Mouse (Mus musculus) CH12.LX (cell line): ENCODE results near the gene Stom. TPM values are rescaled to one million over a fixed set of nuclear protein-coding genes. Genes with fewer than 3 reads are reported as not detected.

Source experiments
- DNase-seq: peaks from one replicate; pipeline ENCODE4 v3.0.0-alpha.2; 2013; ENCODE audit errors: extremely low read depth
- H3K27ac ChIP-seq: 2 replicates; pipeline ENCODE4 v1.5.1; 2012; ENCODE audit warnings: low read depth, mild to moderate bottlenecking, control low read depth, moderate library complexity; ENCODE audit not compliant: insufficient read depth
- H3K27me3 ChIP-seq: replicated peaks from 2 replicates; pipeline ENCODE3; 2012; ENCODE audit warnings: inconsistent platforms
- H3K36me3 ChIP-seq, 2 experiments: replicated peaks in 1 of 2; 2 replicates each; pipeline versions ENCODE3 to v1.6.1; 2012; ENCODE audit warnings: inconsistent platforms in 1 of 2, low read length in 1 of 2, mild to moderate bottlenecking in 1 of 2, mixed read lengths in 1 of 2, moderate library complexity in 1 of 2; ENCODE audit not compliant: control insufficient read depth in 1 of 2, insufficient read depth in 1 of 2
- H3K4me1 ChIP-seq, 2 experiments: 2 replicates each; pipeline ENCODE4 v1.6.1; 2012; ENCODE audit warnings: inconsistent platforms in 1 of 2, moderate library complexity in 1 of 2; ENCODE audit not compliant: insufficient read depth in 2 of 2, control insufficient read depth in 1 of 2
- H3K4me2 ChIP-seq: 2 replicates; pipeline ENCODE4 v1.6.1; 2012; ENCODE audit warnings: low read depth, mild to moderate bottlenecking, control low read depth; ENCODE audit not compliant: poor library complexity, insufficient read depth, severe bottlenecking
- H3K4me3 ChIP-seq, 3 experiments: fragments of 150-350 bp in 1 of 3; sonication (generic) in 1 of 3; replicated peaks in 1 of 3; 2 replicates each; pipeline versions ENCODE3 to v1.5.1; 2011 to 2012; ENCODE audit warnings: low read depth in 2 of 3, low read length in 2 of 3, mild to moderate bottlenecking in 2 of 3, moderate library complexity in 2 of 3, control low read depth in 1 of 3, improper control_type of control experiment in 1 of 3, inconsistent platforms in 1 of 3, mixed read lengths in 1 of 3; ENCODE audit not compliant: poor library complexity in 1 of 3
- H3K79me2 ChIP-seq: replicated peaks from 2 replicates; pipeline ENCODE4 v1.6.1; 2012; ENCODE audit warnings: mild to moderate bottlenecking, moderate library complexity; ENCODE audit not compliant: control insufficient read depth, poor library complexity, insufficient read depth, severe bottlenecking; ENCODE audit errors: extremely low read depth
- H3K9ac ChIP-seq: 2 replicates; pipeline ENCODE4 v1.6.1; 2012; ENCODE audit warnings: low read depth, mild to moderate bottlenecking, control low read depth, moderate library complexity; ENCODE audit not compliant: insufficient read depth
- H3K9me3 ChIP-seq: replicated peaks from 2 replicates; pipeline ENCODE3; 2012; ENCODE audit warnings: low read length, inconsistent platforms, mixed read lengths
- CHD2 ChIP-seq: IDR thresholded peaks from 2 replicates; pipeline ENCODE4 v1.6.1; 2011; ENCODE audit warnings: low read length, improper control_type of control experiment
- CTCF ChIP-seq, 2 experiments: IDR thresholded peaks in 1 of 2; conservative IDR thresholded peaks in 1 of 2; 2 replicates each; pipeline ENCODE4 v1.5.1; 2011 to 2012; ENCODE audit warnings: low read depth in 2 of 2, low read length in 2 of 2, improper control_type of control experiment in 1 of 2, inconsistent platforms in 1 of 2, mild to moderate bottlenecking in 1 of 2, moderate library complexity in 1 of 2
- EP300 ChIP-seq: IDR thresholded peaks from 2 replicates; pipeline ENCODE4 v1.6.1; 2011; ENCODE audit warnings: low read length, improper control_type of control experiment
- GABPA ChIP-seq: IDR thresholded peaks from 2 replicates; pipeline ENCODE4 v1.6.1; 2012; ENCODE audit warnings: low read depth, low read length, improper control_type of control experiment, inconsistent platforms; ENCODE audit not compliant: insufficient replicate concordance
- HCFC1 ChIP-seq: IDR thresholded peaks from 2 replicates; pipeline ENCODE4 v1.6.1; 2012; ENCODE audit warnings: low read depth, mild to moderate bottlenecking, inconsistent platforms, low read length, improper control_type of control experiment
- IRF4 ChIP-seq: IDR thresholded peaks from 2 replicates; pipeline ENCODE4 v1.6.1; 2014; ENCODE audit warnings: low read depth, mild to moderate bottlenecking, inconsistent platforms, low read length, improper control_type of control experiment
- JUN ChIP-seq: IDR thresholded peaks from 2 replicates; pipeline ENCODE4 v1.6.1; 2011; ENCODE audit warnings: low read depth, mild to moderate bottlenecking, low read length, improper control_type of control experiment, moderate library complexity; ENCODE audit not compliant: insufficient read depth
- MXI1 ChIP-seq: IDR thresholded peaks from 2 replicates; pipeline ENCODE4 v1.6.1; 2011; ENCODE audit warnings: mild to moderate bottlenecking, low read depth, low read length, improper control_type of control experiment
- MYC ChIP-seq: IDR thresholded peaks from 2 replicates; pipeline ENCODE4 v1.6.1; 2011; ENCODE audit warnings: low read depth, mild to moderate bottlenecking, improper control_type of control experiment, low read length
- NELFE ChIP-seq: IDR thresholded peaks from 2 replicates; pipeline ENCODE4 v1.6.1; 2011; ENCODE audit warnings: low read depth, low read length, improper control_type of control experiment
- NRF1 ChIP-seq: IDR thresholded peaks from 2 replicates; pipeline ENCODE4 v1.6.1; 2014; ENCODE audit warnings: low read depth, mild to moderate bottlenecking, inconsistent platforms, low read length, improper control_type of control experiment, moderate library complexity
- PAX5 ChIP-seq: IDR thresholded peaks from 2 replicates; pipeline ENCODE4 v1.6.1; 2012; ENCODE audit warnings: low read length, inconsistent platforms, mixed read lengths
- TCF12 ChIP-seq: IDR thresholded peaks from 2 replicates; pipeline ENCODE4 v1.6.1; 2014; ENCODE audit warnings: low read depth, mild to moderate bottlenecking, inconsistent platforms, low read length, improper control_type of control experiment
- UBTF ChIP-seq: IDR thresholded peaks from 2 replicates; pipeline ENCODE4 v1.6.1; 2012; ENCODE audit warnings: low read depth, mild to moderate bottlenecking, inconsistent platforms, low read length, improper control_type of control experiment, moderate library complexity
- ZKSCAN1 ChIP-seq: IDR thresholded peaks from 2 replicates; pipeline ENCODE4 v1.6.1; 2012; ENCODE audit warnings: low read depth, inconsistent platforms, low read length, improper control_type of control experiment, borderline replicate concordance
- ZNF384 ChIP-seq: IDR thresholded peaks from 2 replicates; pipeline ENCODE4 v1.6.1; 2012; ENCODE audit warnings: low read depth, low read length, improper control_type of control experiment, inconsistent platforms
- dilution Hi-C: fragments of 300-500 bp; cut with MboI; formaldehyde crosslinking; loops from 2 replicates; pipeline ENCODE4 v1.14.3; 2020; ENCODE audit warnings: low sequenced_read_pairs; ENCODE audit not compliant: extremely low pct_unique_long_range_greater_than_20kb, extremely low pct_ligation_motif_present
- in situ Hi-C: fragments of 300-500 bp; cut with MboI; formaldehyde crosslinking; loops from 3 replicates; pipeline ENCODE4 v1.14.3; 2019; ENCODE audit warnings: low sequenced_read_pairs, low pct_ligation_motif_present, low pct_unique_long_range_greater_than_20kb, mixed read lengths
- polyA plus RNA-seq: library from polyadenylated mRNA; unstranded; fragments of >175 nt; gene quantifications from 2 replicates; pipeline ENCODE4 v1.2.1, GENCODE M21; 2012; ENCODE audit warnings: low read depth; ENCODE audit not compliant: insufficient read length
- total RNA-seq, 2 experiments: library from RNA; depleted of rRNA; stranded (reverse); fragments of 300-350 nt in 1 of 2; fragments of >200 nt in 1 of 2; gene quantifications; 2 replicates each; pipeline ENCODE4 v1.2.3; 2012 to 2014

Stom gene
- total and polyA plus RNA-seq, 3 experiments: 4.3 to 6.3 (median 5.8) TPM

GRCm38 (mm10) chr2:35329061-35329460, 7.7 kb downstream of the Stom start:
- no peak overlapping the region for H3K27ac ChIP-seq
- no peaks in the 10 kb centered on the region for H3K79me2 ChIP-seq
- no peaks in the 10 kb centered on the region for H3K36me3 ChIP-seq
- no peak overlapping the region for H3K9ac ChIP-seq
- dilution Hi-C loops: no loop called here
- H3K4me3 ChIP-seq: no peak overlapping the region
- no peaks in the 10 kb centered on the region for H3K9me3 ChIP-seq
- no peak for DNase-seq
- no peak overlapping the region for H3K4me2 ChIP-seq
- H3K4me1 ChIP-seq: peaks cover 5 to 11% of the 10 kb centered on the region in 2 experiments; a peak in 3 of 4 replicates
- no peak for TF ChIP-seq MXI1
- TF ChIP-seq CTCF (conservative IDR thresholded peaks at IDR 0.05 in 1 of 2, IDR thresholded peaks at IDR 0.05 in 1 of 2; ENCODE audit: low read depth in 2 of 2, low read length in 2 of 2): no peak
- no peak for TF ChIP-seq TCF12
- no peak for TF ChIP-seq NRF1
- TF ChIP-seq ZKSCAN1: no peak
- no peak for TF ChIP-seq CHD2
- TF ChIP-seq IRF4: no peak
- no peaks in the 10 kb centered on the region for H3K27me3 ChIP-seq
- in situ Hi-C loops: no loop called here

GRCm38 (mm10) chr2:35328064-35328792, 8.5 kb downstream of the Stom start:
- Histone ChIP-seq H3K36me3 (peaks cover 0 to 3% of the 10 kb centered on the region in 2 experiments), H3K27ac (no peak overlapping the region), H3K27me3 (no peaks in the 10 kb centered on the region), H3K9ac (peak overlapping the region; percentile 45), H3K4me2 (peak overlapping the region; percentile 94), H3K4me3 (no peak overlapping the region), H3K9me3 (no peaks in the 10 kb centered on the region), H3K4me1 (peaks cover 5 to 11% of the 10 kb centered on the region in 2 experiments; a peak in 3 of 4 replicates), H3K79me2 (no peaks in the 10 kb centered on the region)
- DNase-seq: no peak
- dilution Hi-C loops (no loop called here), in situ Hi-C loops (no loop called here)
- TF ChIP-seq PAX5 (no peak), UBTF (no peak), NELFE (no peak), TCF12 (no peak), ZNF384 (no peak), GABPA (no peak), MYC (no peak), HCFC1 (no peak), EP300 (no peak), JUN (no peak)
